Mouse (Mus musculus): Measurements from ENCODE around the gene Kdm8.

DNA sequence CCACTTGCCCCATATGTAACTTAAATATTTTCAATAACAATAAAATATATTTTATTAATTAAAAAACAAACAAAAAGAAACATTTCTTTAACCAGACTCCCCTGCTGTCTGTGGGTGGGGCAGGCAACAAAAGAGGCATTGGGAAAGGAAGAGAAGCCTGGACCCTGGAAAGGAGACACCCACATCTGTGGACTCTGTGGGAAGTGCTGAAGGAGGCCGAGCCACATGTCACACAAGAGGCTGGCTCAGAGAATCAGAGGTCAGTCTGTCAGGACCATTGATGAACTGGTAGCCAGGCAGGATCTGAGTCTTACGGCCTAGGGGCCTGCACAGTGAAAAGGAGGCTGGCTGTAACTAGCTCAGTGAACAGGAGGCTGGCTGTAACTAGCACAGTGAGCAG, 17.7 kb downstream of the Kdm8 start:
- no peak for TF ChIP-seq CTCF (IDR thresholded peaks at IDR 0.05; ENCODE audit: borderline replicate concordance, insufficient read depth, low read length)
- TF ChIP-seq POLR2A (IDR thresholded peaks at IDR 0.05; ENCODE audit: low read depth, low read length), result no peak

Data from embryonic fibroblast, embryonic 13.5 days (primary cell).